Mouse (Mus musculus) neural tube, embryonic 15.5 days (tissue): ENCODE data around the gene Neu2. TPM values are rescaled to one million over a fixed set of nuclear protein-coding genes. Genes with fewer than 3 reads are reported as not detected.

Experiments used
- ATAC-seq: fragments of 200-750 bp; cut with Nextera tagmentation; 2 replicates; pipeline ENCODE4 v1.8.0; 2017; ENCODE audit warnings: mild to moderate bottlenecking, moderate TSS enrichment, moderate library complexity; ENCODE audit not compliant: low FRiP score
- H3K27ac ChIP-seq: fragments of 300-500 bp; sonication (generic); replicated peaks from 2 replicates; pipeline ENCODE4 v1.5.1; 2015; ENCODE audit warnings: mild to moderate bottlenecking, inconsistent platforms
- H3K27me3 ChIP-seq: fragments of 300-500 bp; sonication (generic); replicated peaks from 2 replicates; pipeline ENCODE4 v1.6.1; 2015; ENCODE audit warnings: inconsistent platforms
- H3K36me3 ChIP-seq: fragments of 300-500 bp; sonication (generic); 2 replicates; pipeline ENCODE4 v1.6.1; 2015; ENCODE audit warnings: inconsistent platforms
- H3K4me1 ChIP-seq: fragments of 300-500 bp; sonication (generic); 2 replicates; pipeline ENCODE4 v1.6.1; 2015; ENCODE audit warnings: inconsistent platforms
- H3K4me2 ChIP-seq: fragments of 300-500 bp; sonication (generic); 2 replicates; pipeline ENCODE4 v1.6.1; 2015; ENCODE audit warnings: inconsistent platforms, mild to moderate bottlenecking, moderate library complexity
- H3K4me3 ChIP-seq: fragments of 300-500 bp; sonication (generic); replicated peaks from 2 replicates; pipeline ENCODE4 v1.5.1; 2015; ENCODE audit warnings: mild to moderate bottlenecking, inconsistent platforms
- H3K9ac ChIP-seq: fragments of 300-500 bp; sonication (generic); replicated peaks from 2 replicates; pipeline ENCODE4 v1.6.1; 2015; ENCODE audit warnings: mild to moderate bottlenecking, inconsistent platforms
- H3K9me3 ChIP-seq: fragments of 300-500 bp; sonication (generic); replicated peaks from 2 replicates; pipeline ENCODE4 v1.6.1; 2016; ENCODE audit warnings: inconsistent platforms
- WGBS: fragments of 180-500 bp; shearing (Covaris S2); methylation state at CpG from one replicate; pipeline ENCODE4 v1.1.7; 2015; ENCODE audit warnings: mixed read lengths; 5-methylcytosine and 5-hydroxymethylcytosine counted together
- polyA plus RNA-seq: library from polyadenylated mRNA; unstranded; fragments of >200 nt; fragmentation: Nextera tagmentation; extraction: Ambion mirVana; gene quantifications from 2 replicates; pipeline ENCODE4 v1.2.1, GENCODE M21; 2015

The Neu2 gene
- polyA plus RNA-seq, 1 experiment from 2014 or later, result 0.51 TPM

- Histone ChIP-seq H3K27ac (no peak overlapping the region), H3K27me3 (no peaks in the 10 kb centered on the region), H3K9me3 (no peaks in the 10 kb centered on the region), H3K9ac (no peak overlapping the region), H3K4me2 (no peak overlapping the region), H3K36me3 (no peaks in the 10 kb centered on the region), H3K4me3 (no peak overlapping the region), H3K4me1 (peaks cover 6% of the 10 kb centered on the region)
- no peak for ATAC-seq
- 94% methylated on average over 3 of the region's 3 CpGs for WGBS
These were observed 41.3 kb downstream of the Neu2 start for GRCm38 (mm10) chr1:87551008-87551407.

GRCm38 (mm10) chr1:87553586-87553985 is 43.9 kb downstream of the Neu2 start:
- H3K27me3 ChIP-seq, result no peaks in the 10 kb centered on the region
- no peak overlapping the region for H3K9ac ChIP-seq
- no peaks in the 10 kb centered on the region for H3K4me1 ChIP-seq
- ATAC-seq, result no peak
- no peaks in the 10 kb centered on the region for H3K36me3 ChIP-seq
- no peak overlapping the region for H3K4me3 ChIP-seq
- WGBS, result 90% methylated on average over 1 of the region's 1 CpGs
- H3K9me3 ChIP-seq, result no peaks in the 10 kb centered on the region
- no peak overlapping the region for H3K4me2 ChIP-seq
- no peak overlapping the region for H3K27ac ChIP-seq

GRCm38 (mm10) chr1:87562967-87563366 is 53.3 kb downstream of the Neu2 start:
- Histone ChIP-seq H3K27me3 (no peaks in the 10 kb centered on the region), H3K27ac (no peak overlapping the region), H3K36me3 (no peaks in the 10 kb centered on the region), H3K9ac (no peak overlapping the region), H3K9me3 (no peaks in the 10 kb centered on the region), H3K4me2 (no peak overlapping the region), H3K4me1 (no peaks in the 10 kb centered on the region; the same call in 1 of the 2 replicates), H3K4me3 (no peak overlapping the region)
- 43% methylated on average over 3 of the region's 3 CpGs for WGBS
- peak; percentile 77 for ATAC-seq

GRCm38 (mm10) chr1:87565760-87566159 is 56.1 kb downstream of the Neu2 start:
- Histone ChIP-seq H3K36me3 (no peaks in the 10 kb centered on the region), H3K4me1 (no peaks in the 10 kb centered on the region; the same call in 1 of the 2 replicates), H3K27ac (no peak overlapping the region), H3K9me3 (no peaks in the 10 kb centered on the region), H3K27me3 (no peaks in the 10 kb centered on the region), H3K4me3 (no peak overlapping the region), H3K4me2 (no peak overlapping the region), H3K9ac (no peak overlapping the region)
- 90% methylated on average over 8 of the region's 8 CpGs for WGBS
- no peak for ATAC-seq

- no peak overlapping the region for H3K9ac ChIP-seq
- H3K4me2 ChIP-seq, result no peak overlapping the region
- H3K27me3 ChIP-seq, result no peaks in the 10 kb centered on the region
- no peaks in the 10 kb centered on the region for H3K4me1 ChIP-seq
- no peak for ATAC-seq
- no peaks in the 10 kb centered on the region for H3K36me3 ChIP-seq
- H3K4me3 ChIP-seq, result no peak overlapping the region
- H3K27ac ChIP-seq, result no peak overlapping the region
- H3K9me3 ChIP-seq, result no peaks in the 10 kb centered on the region
- 54% methylated on average over 6 of the region's 6 CpGs for WGBS
These were observed 58.7 kb downstream of the Neu2 start for GRCm38 (mm10) chr1:87568398-87568797.

- ATAC-seq, result no peak
- Histone ChIP-seq H3K4me1 (peaks cover 16% of the 10 kb centered on the region), H3K9me3 (no peaks in the 10 kb centered on the region), H3K27ac (no peak overlapping the region), H3K4me2 (no peak overlapping the region), H3K36me3 (no peaks in the 10 kb centered on the region), H3K4me3 (no peak overlapping the region), H3K27me3 (no peaks in the 10 kb centered on the region), H3K9ac (no peak overlapping the region)
- WGBS, result 77% methylated on average over 5 of the region's 5 CpGs
These were observed 63.6 kb downstream of the Neu2 start for GRCm38 (mm10) chr1:87573261-87573660.

- Histone ChIP-seq H3K27me3 (no peaks in the 10 kb centered on the region), H3K9me3 (no peaks in the 10 kb centered on the region), H3K36me3 (no peaks in the 10 kb centered on the region), H3K9ac (no peak within 1 kb of the TSS), H3K4me2 (no peak within 1 kb of the TSS), H3K4me3 (no peak within 1 kb of the TSS), H3K27ac (peak within 1 kb of the TSS; percentile 51), H3K4me1 (peaks cover 16% of the 10 kb centered on the region)
- WGBS, result 67% methylated on average over 6 of the region's 6 CpGs
- 0 out of 2 replicates have a peak, but pooled peaks have one; percentile 41 for ATAC-seq
These were observed 64.1 kb downstream of the Neu2 start, which contains the start of gene Ngef for GRCm38 (mm10) chr1:87573800-87574215. Gene Ngef, minus strand, starts transcription at chr1:87573870.

- ATAC-seq, result peak; percentile 75
- no peaks in the 10 kb centered on the region for H3K36me3 ChIP-seq
- no peak overlapping the region for H3K9ac ChIP-seq
- no peak overlapping the region for H3K4me2 ChIP-seq
- no peak overlapping the region for H3K4me3 ChIP-seq
- WGBS, result 12% methylated on average over 6 of the region's 6 CpGs
- H3K4me1 ChIP-seq, result peaks cover 16% of the 10 kb centered on the region
- no peaks in the 10 kb centered on the region for H3K9me3 ChIP-seq
- peak overlapping the region; percentile 51 for H3K27ac ChIP-seq
- no peaks in the 10 kb centered on the region for H3K27me3 ChIP-seq
These were observed 64.7 kb downstream of the Neu2 start for GRCm38 (mm10) chr1:87574353-87574752.

GRCm38 (mm10) chr1:87574785-87575184 is 65.1 kb downstream of the Neu2 start:
- ATAC-seq, result peak; percentile 81
- Histone ChIP-seq H3K4me2 (no peak overlapping the region), H3K9me3 (no peaks in the 10 kb centered on the region), H3K9ac (no peak overlapping the region), H3K27ac (peak overlapping the region; percentile 51), H3K4me1 (peaks cover 16% of the 10 kb centered on the region), H3K27me3 (no peaks in the 10 kb centered on the region), H3K36me3 (no peaks in the 10 kb centered on the region), H3K4me3 (no peak overlapping the region)
- WGBS, result 30% methylated on average over 7 of the region's 7 CpGs

- 90% methylated on average over 6 of the region's 6 CpGs for WGBS
- H3K4me2 ChIP-seq, result no peak overlapping the region
- no peak overlapping the region for H3K9ac ChIP-seq
- no peaks in the 10 kb centered on the region for H3K9me3 ChIP-seq
- peaks cover 15% of the 10 kb centered on the region for H3K4me1 ChIP-seq
- no peak overlapping the region for H3K4me3 ChIP-seq
- no peaks in the 10 kb centered on the region for H3K27me3 ChIP-seq
- no peak overlapping the region for H3K27ac ChIP-seq
- ATAC-seq, result no peak
- H3K36me3 ChIP-seq, result no peaks in the 10 kb centered on the region
These were observed 69.3 kb downstream of the Neu2 start for GRCm38 (mm10) chr1:87578965-87579364.

- 6% methylated on average over 3 of the region's 3 CpGs for WGBS
These were observed 71.1 kb downstream of the Neu2 start for GRCm38 (mm10) chr1:87580824-87581223.

GRCm38 (mm10) chr1:87589162-87589561 is 79.5 kb downstream of the Neu2 start:
- 91% methylated on average over 7 of the region's 7 CpGs for WGBS
- Histone ChIP-seq H3K4me2 (no peak overlapping the region), H3K36me3 (no peaks in the 10 kb centered on the region), H3K9ac (no peak overlapping the region), H3K4me1 (no peaks in the 10 kb centered on the region), H3K27me3 (no peaks in the 10 kb centered on the region), H3K4me3 (no peak overlapping the region), H3K9me3 (no peaks in the 10 kb centered on the region), H3K27ac (no peak overlapping the region)
- ATAC-seq, result no peak

More at GRCm38 (mm10) chr1:87580824-87581223, 71.1 kb downstream of the Neu2 start:
- Histone ChIP-seq H3K9me3 (no peaks in the 10 kb centered on the region), H3K36me3 (no peaks in the 10 kb centered on the region), H3K4me2 (no peak overlapping the region), H3K9ac (no peak overlapping the region), H3K27ac (no peak overlapping the region), H3K27me3 (no peaks in the 10 kb centered on the region), H3K4me3 (no peak overlapping the region), H3K4me1 (no peaks in the 10 kb centered on the region)
- no peak for ATAC-seq

- H3K27ac ChIP-seq, result no peak overlapping the region
- WGBS, result 93% methylated on average over 8 of the region's 8 CpGs
- no peak for ATAC-seq
- no peaks in the 10 kb centered on the region for H3K27me3 ChIP-seq
- no peaks in the 10 kb centered on the region for H3K4me1 ChIP-seq
- no peak overlapping the region for H3K4me3 ChIP-seq
- H3K9me3 ChIP-seq, result no peaks in the 10 kb centered on the region
- H3K9ac ChIP-seq, result no peak overlapping the region
- no peak overlapping the region for H3K4me2 ChIP-seq
- H3K36me3 ChIP-seq, result no peaks in the 10 kb centered on the region
These were observed 80.3 kb downstream of the Neu2 start for GRCm38 (mm10) chr1:87589980-87590379.
